Mouse (Mus musculus) T-helper 2 cell (primary cell): ENCODE measurements around the gene 1700001P01Rik.

ENCODE experiments used
- in situ Hi-C: fragments of 300-600 bp; cut with MboI, MseI; formaldehyde crosslinking; loops from one replicate; pipeline ENCODE4 v1.15.1; 2025; ENCODE audit warnings: high pct_unique_total_duplicates

Gene 1700001P01Rik

GRCm38 (mm10) chr11:97796910-97797309 lies 21.2 kb upstream of the 1700001P01Rik start:
- in situ Hi-C loops, result loop anchor here (5.0 kb wide), 1 partner anchor 195 kb away; no protein-coding TSS in a partner anchor

GRCm38 (mm10) chr11:97793165-97793564 lies 17.4 kb upstream of the 1700001P01Rik start:
- in situ Hi-C loops, result loop anchor here (5.0 kb wide), 1 partner anchor 94 kb away; no protein-coding TSS in a partner anchor

GRCm38 (mm10) chr11:97790778-97791438 lies 15.2 kb upstream of the 1700001P01Rik start:
- in situ Hi-C loops, result loop anchor here (5.0 kb wide), 1 partner anchor 96 kb away; no protein-coding TSS in a partner anchor

- in situ Hi-C loops, result loop anchor here (5.0 kb wide), 1 partner anchor 98 kb away; no protein-coding TSS in a partner anchor
Measured at GRCm38 (mm10) chr11:97789727-97790126, 14.0 kb upstream of the 1700001P01Rik start.

GRCm38 (mm10) chr11:97787961-97788360 lies 12.2 kb upstream of the 1700001P01Rik start:
- in situ Hi-C loops, result no loop called here

- in situ Hi-C loops, result no loop called here
Measured at GRCm38 (mm10) chr11:97782564-97782895, 6.8 kb upstream of the 1700001P01Rik start.

- in situ Hi-C loops, result no loop called here
Measured at GRCm38 (mm10) chr11:97781832-97782563, 6.3 kb upstream of the 1700001P01Rik start, which contains the start of gene Rpl23. Rpl23 (minus strand) TSS chr11:97782437.

- in situ Hi-C loops, result no loop called here
Measured at GRCm38 (mm10) chr11:97781478-97781831, 5.7 kb upstream of the 1700001P01Rik start.

GRCm38 (mm10) chr11:97779968-97780701 lies 4.4 kb upstream of the 1700001P01Rik start:
- in situ Hi-C loops, result no loop called here

- in situ Hi-C loops, result no loop called here
Measured at GRCm38 (mm10) chr11:97778918-97779317, 3.2 kb upstream of the 1700001P01Rik start.

GRCm38 (mm10) chr11:97777129-97777529 lies 1.4 kb upstream of the 1700001P01Rik start:
- in situ Hi-C loops, result no loop called here

GRCm38 (mm10) chr11:97776497-97777128 lies 895 bp upstream of the 1700001P01Rik start:
- in situ Hi-C loops, result no loop called here

- in situ Hi-C loops, result no loop called here
Measured at GRCm38 (mm10) chr11:97775186-97775585, 532 bp downstream of the 1700001P01Rik start.

- in situ Hi-C loops, result no loop called here
Measured at GRCm38 (mm10) chr11:97771410-97771809, 4.3 kb downstream of the 1700001P01Rik start.

GRCm38 (mm10) chr11:97769704-97770103 lies 6.0 kb downstream of the 1700001P01Rik start:
- in situ Hi-C loops, result no loop called here

GRCm38 (mm10) chr11:97766154-97766881 lies 9.4 kb downstream of the 1700001P01Rik start, which contains the start of gene Cwc25:
Cwc25 (minus strand) TSS chr11:97766556.
- in situ Hi-C loops, result no loop called here

GRCm38 (mm10) chr11:97761638-97762037 lies 14.1 kb downstream of the 1700001P01Rik start:
- in situ Hi-C loops, result no loop called here

- in situ Hi-C loops, result no loop called here
Measured at GRCm38 (mm10) chr11:97758942-97759341, 16.8 kb downstream of the 1700001P01Rik start.

GRCm38 (mm10) chr11:97758125-97758524 lies 17.6 kb downstream of the 1700001P01Rik start:
- in situ Hi-C loops, result no loop called here

GRCm38 (mm10) chr11:97753277-97753676 lies 22.4 kb downstream of the 1700001P01Rik start:
- in situ Hi-C loops, result no loop called here

- in situ Hi-C loops, result no loop called here
Measured at GRCm38 (mm10) chr11:97748496-97748895, 27.2 kb downstream of the 1700001P01Rik start.
